Mouse (Mus musculus) thymus, postnatal 4 days (tissue): Measurements from ENCODE around the gene Ccdc33.

ENCODE experiments used
- DNase-seq: peaks from one replicate; pipeline ENCODE4 v3.0.0; 2021

Gene Ccdc33

GRCm38 (mm10) chr9:58118671-58119070, at the start of gene Ccdc33:
Ccdc33 (minus strand) TSS chr9:58118823.
- DNase-seq = no peak

DNA sequence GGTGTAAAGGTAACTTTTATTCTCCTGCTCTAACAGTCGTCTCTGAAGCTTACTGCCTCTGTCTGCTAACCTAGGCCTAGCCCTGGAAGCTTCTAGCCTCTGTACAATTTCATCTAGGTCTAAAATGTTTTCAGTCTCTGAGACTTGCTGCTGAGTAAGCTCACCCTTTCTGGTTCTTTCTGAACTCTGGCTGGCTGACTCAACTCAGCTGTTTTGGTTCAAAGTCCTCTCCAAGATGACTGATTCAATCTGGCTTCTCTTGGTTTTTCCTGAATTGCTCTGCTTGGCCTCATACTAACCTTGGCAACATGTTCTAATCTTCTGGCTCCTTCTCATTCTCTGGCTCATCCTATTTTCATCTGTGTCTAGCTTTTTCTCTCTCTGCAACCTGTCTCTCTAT, 47.2 kb upstream of the Ccdc33 start:
- no peak for DNase-seq

DNA sequence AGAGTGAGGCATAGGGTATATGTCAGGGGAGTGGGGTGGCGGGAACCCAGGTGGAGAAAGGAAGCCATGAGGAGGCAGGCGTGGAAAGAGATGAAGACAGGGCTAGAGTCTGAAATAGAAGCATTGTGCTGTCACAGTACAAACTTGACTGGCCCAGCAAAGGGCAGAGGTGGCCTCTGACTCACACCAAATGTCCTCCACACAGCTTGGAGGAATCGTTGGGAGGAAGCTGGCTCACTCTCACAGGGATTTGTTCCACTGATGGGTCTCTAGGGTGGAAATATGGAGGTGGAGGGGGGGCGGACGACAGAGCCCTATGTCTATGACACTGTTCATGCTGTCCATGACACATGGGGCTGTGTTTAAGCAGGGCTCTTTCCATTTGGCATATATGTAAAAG, 44.5 kb upstream of the Ccdc33 start:
- DNase-seq = no peak

DNA sequence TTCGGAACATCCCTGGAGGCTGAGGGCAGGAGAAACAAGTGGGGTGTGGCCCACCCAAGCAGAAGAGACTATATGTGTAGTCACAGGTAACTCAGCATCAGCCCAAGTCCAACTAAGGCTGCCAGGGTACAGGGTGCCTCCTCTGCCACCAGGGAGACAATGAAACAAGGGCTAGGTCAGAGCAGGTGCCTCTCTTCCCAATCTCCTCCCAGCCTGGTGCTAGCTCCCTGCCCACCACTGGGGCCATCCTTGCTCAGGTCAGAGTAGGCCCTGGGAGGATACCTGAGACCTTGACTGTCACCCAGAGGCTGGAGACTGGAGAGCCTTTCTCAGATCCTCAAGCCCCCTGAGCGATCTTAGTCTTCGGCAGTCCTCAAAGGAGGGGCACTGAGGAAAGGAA, 43.5 kb upstream of the Ccdc33 start:
- DNase-seq = no peak

- peak; percentile 29 for DNase-seq
These were observed 41.7 kb upstream of the Ccdc33 start for GRCm38 (mm10) chr9:58160315-58160714.

- DNase-seq = no peak
These were observed 41.2 kb upstream of the Ccdc33 start for GRCm38 (mm10) chr9:58159855-58160254.

- DNase-seq = peak; percentile 53
These were observed 40.1 kb upstream of the Ccdc33 start for GRCm38 (mm10) chr9:58158541-58159311.

DNA sequence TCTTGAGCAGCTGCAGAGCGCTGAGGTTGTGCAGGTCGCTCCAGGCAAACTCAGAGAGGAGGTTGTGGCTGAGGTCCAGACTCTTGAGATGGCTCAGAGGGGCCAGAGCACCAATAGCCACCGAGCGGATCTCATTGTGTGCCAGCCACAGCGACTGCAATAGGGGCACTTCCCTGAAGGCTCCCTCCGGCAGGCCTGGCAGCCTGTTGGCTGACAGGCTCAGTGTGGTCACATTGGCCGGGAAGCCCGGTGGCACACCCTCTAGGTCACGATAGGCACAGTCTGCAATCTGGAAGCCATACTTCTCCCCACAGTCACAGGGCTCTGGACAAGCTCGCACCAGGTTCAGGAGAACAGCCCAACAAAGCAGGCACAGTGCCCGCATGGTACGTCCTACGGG, 39.2 kb upstream of the Ccdc33 start:
- no peak for DNase-seq

GRCm38 (mm10) chr9:58156819-58157560, 38.4 kb upstream of the Ccdc33 start:
- DNase-seq = peak; percentile 32

- no peak for DNase-seq
These were observed 36.7 kb upstream of the Ccdc33 start for GRCm38 (mm10) chr9:58155366-58155765.

DNA sequence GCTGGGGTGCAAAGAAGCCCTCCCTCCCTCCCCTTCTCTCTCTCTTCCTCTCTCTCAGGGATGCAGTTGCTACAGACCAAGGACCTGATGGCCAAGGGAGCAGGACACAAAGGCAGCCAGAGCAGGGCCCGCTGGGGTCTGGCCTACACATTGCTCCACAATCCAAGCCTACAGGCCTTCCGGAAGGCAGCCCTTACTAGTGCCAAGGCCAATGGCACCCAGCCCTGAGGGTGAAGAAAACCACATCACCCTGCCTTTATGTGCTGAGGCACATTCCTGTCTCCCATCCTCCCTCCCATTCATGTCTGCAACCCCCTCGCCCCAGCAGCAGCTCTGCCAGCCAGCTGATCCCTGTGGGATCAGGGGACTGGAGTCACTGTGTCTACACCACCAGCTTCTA, 34.5 kb upstream of the Ccdc33 start:
- no peak for DNase-seq

GRCm38 (mm10) chr9:58150733-58151361, 32.2 kb upstream of the Ccdc33 start:
- DNase-seq = peak; percentile 56

DNA sequence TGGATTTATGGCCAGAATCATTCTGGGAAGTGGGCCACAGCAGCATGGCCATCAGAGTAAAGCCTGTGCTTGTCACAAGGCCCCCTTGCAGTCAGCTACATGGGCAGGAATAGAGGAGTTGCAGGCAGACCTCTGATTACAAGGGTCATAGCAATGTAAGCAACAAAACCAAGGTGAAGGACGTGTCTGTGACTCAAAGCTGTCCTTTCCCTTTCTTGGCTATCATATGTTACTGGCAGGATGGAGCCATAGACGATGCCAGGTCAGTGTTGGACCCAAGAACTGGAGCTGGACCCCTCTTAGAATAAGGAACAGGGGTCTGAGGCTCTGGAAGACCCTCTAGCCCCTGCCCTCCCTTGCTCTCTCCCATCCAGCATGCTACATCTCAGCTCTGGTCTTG, 30.2 kb upstream of the Ccdc33 start:
- DNase-seq = no peak

GRCm38 (mm10) chr9:58145417-58145816, 26.8 kb upstream of the Ccdc33 start:
- DNase-seq = no peak

- DNase-seq = no peak
These were observed 26.0 kb upstream of the Ccdc33 start for GRCm38 (mm10) chr9:58144664-58145063.

DNA sequence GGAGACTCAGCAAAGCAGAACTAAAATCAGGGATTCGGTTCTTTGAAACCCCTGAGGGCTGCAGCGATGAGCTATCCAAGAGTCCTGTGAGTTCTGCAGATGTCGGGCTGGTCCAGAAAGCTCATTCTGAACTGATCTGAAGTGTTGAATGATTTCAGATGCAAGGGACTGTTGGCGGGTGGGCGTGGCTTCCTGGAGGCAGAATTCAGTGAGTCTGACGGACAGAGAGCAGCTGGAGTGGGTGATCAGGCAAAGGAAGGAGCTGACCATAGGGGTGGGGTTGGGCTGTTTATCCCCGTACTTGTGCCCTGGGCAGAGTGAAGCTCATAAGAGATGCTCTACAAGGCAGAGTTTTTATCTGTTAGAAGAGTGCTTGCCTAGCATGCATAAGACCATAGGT, 24.8 kb upstream of the Ccdc33 start:
- no peak for DNase-seq

GRCm38 (mm10) chr9:58139947-58140346, 21.3 kb upstream of the Ccdc33 start:
- peak; percentile 68 for DNase-seq

DNA sequence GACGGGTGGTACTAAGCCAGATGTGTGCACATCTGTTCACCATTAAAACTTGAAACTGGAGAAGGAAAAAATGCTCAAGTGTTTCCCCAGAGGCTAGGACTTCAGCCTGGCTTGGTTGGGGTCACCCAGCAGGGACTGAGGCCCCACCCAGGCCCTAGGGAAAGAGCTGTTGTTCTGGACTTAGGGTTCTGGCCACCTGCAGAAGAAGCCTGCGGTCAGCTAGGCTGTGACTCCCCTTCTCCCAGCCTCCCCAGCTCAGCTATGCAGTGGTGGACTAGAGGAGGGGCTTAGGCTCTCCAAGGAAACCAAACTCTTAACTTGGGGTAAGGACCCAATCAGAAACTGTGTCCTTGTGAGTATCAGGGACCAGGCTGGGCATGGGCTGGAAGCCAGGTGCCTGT, 17.3 kb upstream of the Ccdc33 start:
- no peak for DNase-seq

- DNase-seq = no peak
These were observed 16.3 kb upstream of the Ccdc33 start for GRCm38 (mm10) chr9:58134906-58135305.

GRCm38 (mm10) chr9:58133893-58134884, 15.6 kb upstream of the Ccdc33 start:
- DNase-seq = peak; percentile 46

DNA sequence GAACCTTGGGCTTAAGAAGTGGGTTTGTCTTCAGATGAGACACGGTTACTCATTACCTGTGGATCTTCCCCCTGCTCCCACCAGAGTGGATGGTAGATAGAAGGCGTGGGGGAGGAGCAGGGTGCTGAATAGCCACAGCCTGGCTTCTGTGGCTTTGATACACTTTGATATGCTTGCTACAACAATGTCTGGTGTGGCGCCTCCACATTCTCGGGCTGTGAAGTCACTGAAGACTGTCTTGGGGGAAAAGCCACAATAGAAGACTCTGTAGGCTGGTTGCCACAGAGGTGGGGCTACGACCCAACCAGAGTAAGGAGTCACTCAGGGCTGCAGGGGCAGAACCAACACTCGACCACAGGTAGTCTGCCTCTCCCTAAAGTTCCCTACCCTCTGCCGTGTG, 13.1 kb upstream of the Ccdc33 start:
- DNase-seq = no peak

- no peak for DNase-seq
These were observed 12.3 kb upstream of the Ccdc33 start for GRCm38 (mm10) chr9:58130909-58131308.

- no peak for DNase-seq
These were observed 10.9 kb upstream of the Ccdc33 start for GRCm38 (mm10) chr9:58129508-58129907.
